ENCODE assay signal across 8 mouse cellular contexts in the genomic region with DNA sequence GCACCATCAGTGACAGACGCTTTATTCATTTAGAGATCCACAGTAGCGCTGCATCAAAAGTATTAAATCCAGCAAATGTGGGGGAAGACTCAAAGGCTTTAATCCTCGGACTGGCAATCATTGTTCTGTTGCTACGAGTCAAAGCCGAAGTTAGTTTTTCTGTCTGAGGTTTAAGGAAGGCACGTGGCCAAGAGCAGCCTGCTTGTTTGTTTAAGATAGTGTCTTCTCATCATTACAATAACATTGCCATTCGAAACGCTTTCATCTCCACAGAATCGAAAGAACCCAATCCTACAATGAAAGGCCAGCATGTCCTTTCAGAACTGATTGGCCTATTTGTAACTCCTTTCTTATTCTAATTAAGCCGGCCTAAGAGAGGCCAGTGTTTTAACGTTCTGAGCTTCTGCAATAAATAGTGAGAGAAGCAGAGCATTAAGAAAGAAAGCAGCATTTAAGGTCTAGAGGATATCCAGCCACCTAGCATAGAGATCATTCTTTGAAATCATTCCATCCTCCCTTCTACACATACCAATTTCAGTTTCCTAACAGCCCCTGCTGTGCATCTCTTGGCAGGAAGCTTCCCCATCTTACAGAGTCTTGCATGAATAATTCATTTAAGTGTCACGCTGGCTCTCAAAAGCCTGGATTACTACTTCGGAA.
DNase-seq lines count a peak whose midpoint lies in the region; ATAC-seq and TF ChIP-seq lines count a peak whose summit lies in the region.

No protein-coding gene starts in this region.

- TF ChIP-seq EP300 in liver, postnatal 0 days (IDR thresholded peaks at IDR 0.05; ENCODE audit: low read depth) = no peak

- H3K4me2 ChIP-seq in liver, embryonic 11.5 days = peak overlapping the region; percentile 22; the same call in 1 of the 2 replicates
- no peak overlapping the region for H3K4me2 ChIP-seq in liver, postnatal 0 days (ENCODE audit: low read depth, low read length)
- peak overlapping the region; percentile 60 for H3K4me2 ChIP-seq in forebrain, embryonic 13.5 days
- H3K4me2 ChIP-seq in midbrain, embryonic 16.5 days (ENCODE audit: low read length) = peak overlapping the region; percentile 51

- TF ChIP-seq CTCF in liver, postnatal 0 days (IDR thresholded peaks at IDR 0.05; ENCODE audit: low read depth) = no peak
- no peak for TF ChIP-seq CTCF in thymus, adult 2 months (IDR thresholded peaks at IDR 0.05; ENCODE audit: borderline replicate concordance, control insufficient read depth, extremely low read depth, insufficient read depth, low read length, poor library complexity)

- no peak overlapping the region for H3K27ac ChIP-seq in liver, embryonic 11.5 days (ENCODE audit: low read depth, low read length)
- H3K27ac ChIP-seq in liver, postnatal 0 days (ENCODE audit: low read depth) = no peak overlapping the region
- H3K27ac ChIP-seq in forebrain, embryonic 13.5 days = peak overlapping the region; percentile 69
- peak overlapping the region; percentile 74 for H3K27ac ChIP-seq in midbrain, embryonic 16.5 days (ENCODE audit: low read length)
- H3K27ac ChIP-seq in thymus, adult 2 months (ENCODE audit: control insufficient read depth, insufficient read depth, low read length) = no peak overlapping the region

- peak; percentile 12 for DNase-seq in cerebellum, adult 9-10 months
- DNase-seq in cerebellum, adult 11-12 months = no peak
- DNase-seq in liver, embryonic 11.5 days (ENCODE audit: low spot score) = no peak
- no peak for DNase-seq in liver, postnatal 0 days
- DNase-seq in thymus, adult 2 months = no peak
- DNase-seq in urinary bladder, postnatal 14 days (ENCODE audit: low spot score) = no peak

- no peaks in the 10 kb centered on the region for H3K36me3 ChIP-seq in liver, embryonic 11.5 days (ENCODE audit: control insufficient read depth, insufficient read depth, low read length)
- no peaks in the 10 kb centered on the region for H3K36me3 ChIP-seq in liver, postnatal 0 days (replicated peaks; ENCODE audit: insufficient read depth, low read length)
- no peaks in the 10 kb centered on the region for H3K36me3 ChIP-seq in forebrain, embryonic 13.5 days (ENCODE audit: poor library complexity, severe bottlenecking)
- no peaks in the 10 kb centered on the region for H3K36me3 ChIP-seq in midbrain, embryonic 16.5 days (ENCODE audit: control insufficient read depth, insufficient read depth, low read length)
- no peaks in the 10 kb centered on the region for H3K36me3 ChIP-seq in thymus, adult 2 months (ENCODE audit: control insufficient read depth, insufficient read depth, low read length)

- no peaks in the 10 kb centered on the region for H3K4me1 ChIP-seq in liver, embryonic 11.5 days (replicated peaks; ENCODE audit: control insufficient read depth, insufficient read depth, low read length)
- H3K4me1 ChIP-seq in liver, postnatal 0 days (ENCODE audit: insufficient read depth) = no peaks in the 10 kb centered on the region
- peaks cover 22% of the 10 kb centered on the region for H3K4me1 ChIP-seq in forebrain, embryonic 13.5 days
- peaks cover 21% of the 10 kb centered on the region for H3K4me1 ChIP-seq in midbrain, embryonic 16.5 days (ENCODE audit: control insufficient read depth, insufficient read depth, low read length)
- no peaks in the 10 kb centered on the region for H3K4me1 ChIP-seq in thymus, adult 2 months (replicated peaks; ENCODE audit: control insufficient read depth, insufficient read depth, low read length)

- ATAC-seq in liver, embryonic 11.5 days (replicated peaks; ENCODE audit: low FRiP score) = peak; percentile 52; the same call in 1 of the 2 replicates
- no peak for ATAC-seq in liver, postnatal 0 days
- peak; percentile 89 for ATAC-seq in forebrain, embryonic 13.5 days
- ATAC-seq in midbrain, embryonic 16.5 days = peak; percentile 92

- H3K27me3 ChIP-seq in liver, embryonic 11.5 days (replicated peaks; ENCODE audit: control insufficient read depth, insufficient read depth, low read length) = no peaks in the 10 kb centered on the region
- no peaks in the 10 kb centered on the region for H3K27me3 ChIP-seq in liver, postnatal 0 days (ENCODE audit: insufficient read depth, low read length)
- H3K27me3 ChIP-seq in forebrain, embryonic 13.5 days = peaks cover 3% of the 10 kb centered on the region; the same call in 1 of the 2 replicates
- no peaks in the 10 kb centered on the region for H3K27me3 ChIP-seq in midbrain, embryonic 16.5 days (ENCODE audit: control insufficient read depth, insufficient read depth, low read depth, low read length)
- no peaks in the 10 kb centered on the region for H3K27me3 ChIP-seq in thymus, adult 2 months (ENCODE audit: control insufficient read depth, insufficient read depth, low read length)

- no peak overlapping the region for H3K9ac ChIP-seq in liver, embryonic 11.5 days (ENCODE audit: low read depth, low read length)
- H3K9ac ChIP-seq in liver, postnatal 0 days (replicated peaks) = no peak overlapping the region
- H3K9ac ChIP-seq in forebrain, embryonic 13.5 days = peak overlapping the region; percentile 30
- H3K9ac ChIP-seq in midbrain, embryonic 16.5 days (ENCODE audit: low read depth, low read length) = peak overlapping the region; percentile 44

- 6% methylated on average over 13 of the region's 13 CpGs for WGBS in liver, embryonic 11.5 days
- 3% methylated on average over 13 of the region's 13 CpGs for WGBS in liver, postnatal 0 days (ENCODE audit: insufficient replicate concordance)
- under 1% methylated on average over 13 of the region's 13 CpGs for WGBS in forebrain, embryonic 13.5 days
- under 1% methylated on average over 13 of the region's 13 CpGs for WGBS in midbrain, embryonic 16.5 days
- 6% methylated on average over 13 of the region's 13 CpGs for WGBS in thymus, adult 2 months

- TF ChIP-seq POLR2A in thymus, adult 2 months (IDR thresholded peaks at IDR 0.05; ENCODE audit: control insufficient read depth, extremely low read depth, insufficient read depth, low read length, poor library complexity) = no peak

- no peak overlapping the region for H3K4me3 ChIP-seq in liver, embryonic 11.5 days (ENCODE audit: low read depth, low read length)
- no peak overlapping the region for H3K4me3 ChIP-seq in liver, postnatal 0 days (ENCODE audit: low read depth, low read length)
- peak overlapping the region; percentile 29 for H3K4me3 ChIP-seq in forebrain, embryonic 13.5 days
- H3K4me3 ChIP-seq in midbrain, embryonic 16.5 days (ENCODE audit: low read depth, low read length) = peak overlapping the region; percentile 22
- no peak overlapping the region for H3K4me3 ChIP-seq in thymus, adult 2 months (ENCODE audit: control insufficient read depth, insufficient read depth, low read length)

- no peaks in the 10 kb centered on the region for H3K9me3 ChIP-seq in liver, embryonic 11.5 days (ENCODE audit: control insufficient read depth, low read length)
- no peaks in the 10 kb centered on the region for H3K9me3 ChIP-seq in liver, postnatal 0 days (ENCODE audit: low read length)
- H3K9me3 ChIP-seq in forebrain, embryonic 13.5 days (replicated peaks) = no peaks in the 10 kb centered on the region
- H3K9me3 ChIP-seq in midbrain, embryonic 16.5 days (replicated peaks; ENCODE audit: control insufficient read depth, low read length, poor library complexity, severe bottlenecking) = no peaks in the 10 kb centered on the region

Comparison
In these comparisons a context has a peak if more than half of its experiments do, and no peak if none do; other contexts are left out.
1. H3K27ac ChIP-seq: peak in forebrain, embryonic 13.5 days (single experiment) and midbrain, embryonic 16.5 days (single experiment); none in liver, embryonic 11.5 days (single experiment), liver, postnatal 0 days (single experiment) and thymus, adult 2 months (single experiment).
2. H3K4me3 ChIP-seq: peak in forebrain, embryonic 13.5 days (single experiment) and midbrain, embryonic 16.5 days (single experiment); none in liver, embryonic 11.5 days (single experiment), liver, postnatal 0 days (single experiment) and thymus, adult 2 months (single experiment).
3. H3K9ac ChIP-seq: peak in forebrain, embryonic 13.5 days (single experiment) and midbrain, embryonic 16.5 days (single experiment); none in liver, embryonic 11.5 days (single experiment) and liver, postnatal 0 days (single experiment).